Mouse (Mus musculus) liver, adult 2 months (tissue): ENCODE data around the gene Eif4e3. TPM values are rescaled to one million over a fixed set of nuclear protein-coding genes. Genes with fewer than 3 reads are reported as not detected.
A peak's percentile ranks its signal among the peaks of the same experiment; 100 is the strongest.

Experiments used
- DNase-seq: peaks from one replicate; pipeline ENCODE4 v3.0.0-alpha.2; 2011; ENCODE audit warnings: low read depth, low spot score; ENCODE audit errors: extremely low read depth
- H3K27ac ChIP-seq: fragments of 200-500 bp; replicated peaks from 2 replicates; pipeline ENCODE4 v1.5.1; 2012; ENCODE audit warnings: low read depth, mild to moderate bottlenecking, control low read depth, inconsistent platforms, low read length; ENCODE audit not compliant: insufficient read depth
- H3K27me3 ChIP-seq: fragments of 200-500 bp; 2 replicates; pipeline ENCODE4 v1.6.1; 2012; ENCODE audit warnings: mild to moderate bottlenecking, moderate library complexity, low read length, inconsistent platforms; ENCODE audit not compliant: control insufficient read depth, insufficient read depth
- H3K36me3 ChIP-seq: fragments of 200-500 bp; 2 replicates; pipeline ENCODE4 v1.6.1; 2012; ENCODE audit warnings: low read length, inconsistent platforms; ENCODE audit not compliant: control insufficient read depth, insufficient read depth
- H3K4me1 ChIP-seq: fragments of 200-500 bp; 2 replicates; pipeline ENCODE4 v1.6.1; 2011; ENCODE audit warnings: low read length; ENCODE audit not compliant: control insufficient read depth, insufficient read depth
- H3K4me3 ChIP-seq: fragments of 200-500 bp; 2 replicates; pipeline ENCODE4 v1.5.1; 2011; ENCODE audit warnings: low read depth, mild to moderate bottlenecking, control low read depth, low read length, moderate library complexity; ENCODE audit not compliant: insufficient read depth
- H3K79me2 ChIP-seq: fragments of 200-500 bp; 2 replicates; pipeline ENCODE4 v1.6.1; 2012; ENCODE audit warnings: inconsistent platforms, mild to moderate bottlenecking, low read length, moderate library complexity; ENCODE audit not compliant: control insufficient read depth, insufficient read depth
- H3K9ac ChIP-seq: fragments of 200-500 bp; 2 replicates; pipeline ENCODE4 v1.6.1; 2012; ENCODE audit warnings: low read depth, mild to moderate bottlenecking, control low read depth, inconsistent platforms, low read length
- CTCF ChIP-seq: fragments of 200-500 bp; IDR thresholded peaks from 2 replicates; pipeline ENCODE4 v1.5.1; 2011; ENCODE audit warnings: low read depth, low read length, control low read depth
- POLR2A ChIP-seq: fragments of 200-500 bp; IDR thresholded peaks from 2 replicates; pipeline ENCODE4 v1.6.1; 2011; ENCODE audit warnings: low read length, control low read depth; ENCODE audit not compliant: insufficient read depth; ENCODE audit errors: extremely low read depth
- WGBS: fragments of 180-500 bp; shearing (Covaris S2); methylation state at CpG from one replicate; pipeline ENCODE4 v1.1.7; 2018; 5-methylcytosine and 5-hydroxymethylcytosine counted together
- polyA plus RNA-seq: library from polyadenylated mRNA; depleted of rRNA; stranded (reverse); fragments of >200 nt; gene quantifications from 2 replicates; pipeline ENCODE4 v1.2.3, GENCODE M21; 2012
- total RNA-seq: library from RNA; depleted of rRNA; stranded (reverse); fragments of >200 nt; gene quantifications from 2 replicates; pipeline ENCODE4 v1.2.3, GENCODE M21; 2014

Eif4e3 gene
- total and polyA plus RNA-seq, 2 experiments: 1.3 to 4.1 TPM

GRCm38 (mm10) chr6:99619964-99620363 lies 46.6 kb downstream of the Eif4e3 start:
- no peak for DNase-seq
- WGBS: 82% methylated on average over 8 of the region's 8 CpGs
- TF ChIP-seq CTCF: no peak
- no peak for TF ChIP-seq POLR2A

GRCm38 (mm10) chr6:99619466-99619865 lies 47.1 kb downstream of the Eif4e3 start:
- Histone ChIP-seq H3K4me1 (no peaks in the 10 kb centered on the region), H3K36me3 (no peaks in the 10 kb centered on the region), H3K27ac (no peak overlapping the region), H3K4me3 (no peak overlapping the region), H3K79me2 (no peaks in the 10 kb centered on the region), H3K27me3 (no peaks in the 10 kb centered on the region), H3K9ac (no peak overlapping the region)
- peak; percentile 13 for DNase-seq
- 71% methylated on average over 8 of the region's 8 CpGs for WGBS
- TF ChIP-seq CTCF (no peak), POLR2A (no peak)

More at GRCm38 (mm10) chr6:99619964-99620363, 46.6 kb downstream of the Eif4e3 start:
- no peak overlapping the region for H3K9ac ChIP-seq
- H3K4me1 ChIP-seq: no peaks in the 10 kb centered on the region
- no peaks in the 10 kb centered on the region for H3K79me2 ChIP-seq
- no peaks in the 10 kb centered on the region for H3K27me3 ChIP-seq
- no peak overlapping the region for H3K27ac ChIP-seq
- H3K36me3 ChIP-seq: no peaks in the 10 kb centered on the region
- no peak overlapping the region for H3K4me3 ChIP-seq

- TF ChIP-seq CTCF (no peak), POLR2A (no peak)
- 97% methylated on average over 7 of the region's 7 CpGs for WGBS
- Histone ChIP-seq H3K79me2 (no peaks in the 10 kb centered on the region), H3K9ac (no peak overlapping the region), H3K36me3 (no peaks in the 10 kb centered on the region), H3K4me1 (no peaks in the 10 kb centered on the region), H3K27ac (no peak overlapping the region), H3K4me3 (no peak overlapping the region), H3K27me3 (no peaks in the 10 kb centered on the region)
- no peak for DNase-seq
Measured at GRCm38 (mm10) chr6:99617867-99618266, 48.7 kb downstream of the Eif4e3 start.

- no peaks in the 10 kb centered on the region for H3K36me3 ChIP-seq
- no peak overlapping the region for H3K27ac ChIP-seq
- H3K27me3 ChIP-seq: no peaks in the 10 kb centered on the region
- H3K4me3 ChIP-seq: no peak overlapping the region
- H3K4me1 ChIP-seq: no peaks in the 10 kb centered on the region
- TF ChIP-seq POLR2A (no peak), CTCF (no peak)
- no peak overlapping the region for H3K9ac ChIP-seq
- WGBS: 100% methylated on average over 1 of the region's 1 CpGs
- H3K79me2 ChIP-seq: no peaks in the 10 kb centered on the region
- no peak for DNase-seq
Measured at GRCm38 (mm10) chr6:99617415-99617814, 49.2 kb downstream of the Eif4e3 start.

GRCm38 (mm10) chr6:99615272-99615751 lies 51.3 kb downstream of the Eif4e3 start:
- WGBS: 64% methylated on average over 10 of the region's 10 CpGs
- Histone ChIP-seq H3K36me3 (no peaks in the 10 kb centered on the region), H3K27ac (no peak overlapping the region), H3K27me3 (no peaks in the 10 kb centered on the region), H3K79me2 (no peaks in the 10 kb centered on the region), H3K4me1 (no peaks in the 10 kb centered on the region), H3K4me3 (no peak overlapping the region), H3K9ac (no peak overlapping the region)
- no peak for DNase-seq
- TF ChIP-seq POLR2A (no peak), CTCF (no peak)

GRCm38 (mm10) chr6:99614566-99615271 lies 51.9 kb downstream of the Eif4e3 start:
- H3K27ac ChIP-seq: no peak overlapping the region
- TF ChIP-seq POLR2A (no peak), CTCF (no peak)
- H3K4me1 ChIP-seq: no peaks in the 10 kb centered on the region
- 83% methylated on average over 17 of the region's 17 CpGs for WGBS
- H3K4me3 ChIP-seq: no peak overlapping the region
- H3K79me2 ChIP-seq: no peaks in the 10 kb centered on the region
- H3K36me3 ChIP-seq: no peaks in the 10 kb centered on the region
- H3K27me3 ChIP-seq: no peaks in the 10 kb centered on the region
- no peak for DNase-seq
- no peak overlapping the region for H3K9ac ChIP-seq
